Mouse (Mus musculus) spleen, adult 2 months (tissue): ENCODE data around the gene Appl2. TPM values are rescaled to one million over a fixed set of nuclear protein-coding genes. Genes with fewer than 3 reads are reported as not detected.
"Not testable (repeated sequence)": the region's sequence is repeated elsewhere in the genome, so short reads cannot be mapped to it uniquely, and the experiment has no call there.

Source experiments
- DNase-seq, 2 experiments: peaks; one replicate each; pipeline versions ENCODE4 v3.0.0 to v3.0.0-alpha.2; 2012 to 2021; ENCODE audit warnings: low spot score in 2 of 2, low read depth in 1 of 2
- H3K27ac ChIP-seq: fragments of 200-500 bp; 2 replicates; pipeline ENCODE4 v1.5.1; 2012; ENCODE audit warnings: low read length, inconsistent platforms; ENCODE audit not compliant: insufficient read depth
- H3K27me3 ChIP-seq: fragments of 200-500 bp; 2 replicates; pipeline ENCODE4 v1.6.1; 2012; ENCODE audit warnings: mild to moderate bottlenecking, moderate library complexity, low read length, inconsistent platforms; ENCODE audit not compliant: control insufficient read depth, insufficient read depth
- H3K36me3 ChIP-seq: fragments of 200-500 bp; 2 replicates; pipeline ENCODE4 v1.6.1; 2012; ENCODE audit warnings: mild to moderate bottlenecking, low read length, inconsistent platforms; ENCODE audit not compliant: control insufficient read depth, insufficient read depth
- H3K4me1 ChIP-seq: fragments of 200-500 bp; 2 replicates; pipeline ENCODE4 v1.6.1; 2011; ENCODE audit warnings: inconsistent platforms; ENCODE audit not compliant: control insufficient read depth, insufficient read depth, insufficient read length
- H3K4me3 ChIP-seq: fragments of 200-500 bp; 2 replicates; pipeline ENCODE4 v1.5.1; 2011; ENCODE audit warnings: mild to moderate bottlenecking, inconsistent platforms; ENCODE audit not compliant: insufficient read depth, insufficient read length; ENCODE audit errors: extremely low read depth
- CTCF ChIP-seq: fragments of 200-500 bp; IDR thresholded peaks from 2 replicates; pipeline ENCODE4 v1.5.1; 2011; ENCODE audit warnings: mild to moderate bottlenecking, inconsistent platforms; ENCODE audit not compliant: insufficient read depth, insufficient read length, insufficient replicate concordance; ENCODE audit errors: extremely low read depth
- POLR2A ChIP-seq: fragments of 200-500 bp; IDR thresholded peaks from 2 replicates; pipeline ENCODE4 v1.6.1; 2011; ENCODE audit warnings: low read depth, low read length, inconsistent platforms
- WGBS: fragments of 180-500 bp; shearing (Covaris S2); methylation state at CpG from one replicate; pipeline ENCODE4 v1.1.7; 2018; 5-methylcytosine and 5-hydroxymethylcytosine counted together
- polyA plus RNA-seq: library from polyadenylated mRNA; depleted of rRNA; stranded (reverse); fragments of >200 nt; gene quantifications from 2 replicates; pipeline ENCODE4 v1.2.3, GENCODE M21; 2012

Appl2 gene
- polyA plus RNA-seq, 1 experiment: 11.7 TPM

- TF ChIP-seq POLR2A: no peak
- TF ChIP-seq CTCF: no peak
- Histone ChIP-seq H3K4me3 (no peak overlapping the region), H3K4me1 (no peaks in the 10 kb centered on the region), H3K27me3 (no peaks in the 10 kb centered on the region), H3K27ac (no peak overlapping the region), H3K36me3 (no peaks in the 10 kb centered on the region)
- 68% methylated on average over 8 of the region's 8 CpGs for WGBS
- no peak for DNase-seq
These were observed 13.4 kb upstream of the Appl2 start for GRCm38 (mm10) chr10:83661925-83662324.

GRCm38 (mm10) chr10:83660605-83661004 lies 12.1 kb upstream of the Appl2 start:
- H3K4me1 ChIP-seq: no peaks in the 10 kb centered on the region
- H3K27ac ChIP-seq: no peak overlapping the region
- no peak for TF ChIP-seq CTCF
- no peak for TF ChIP-seq POLR2A
- H3K36me3 ChIP-seq: no peaks in the 10 kb centered on the region
- 63% methylated on average over 4 of the region's 4 CpGs for WGBS
- no peaks in the 10 kb centered on the region for H3K27me3 ChIP-seq
- no peak overlapping the region for H3K4me3 ChIP-seq
- no peak for DNase-seq

- Histone ChIP-seq H3K27ac (no peak overlapping the region), H3K36me3 (no peaks in the 10 kb centered on the region), H3K4me3 (no peak overlapping the region), H3K27me3 (no peaks in the 10 kb centered on the region), H3K4me1 (no peaks in the 10 kb centered on the region)
- DNase-seq: no peak
- 95% methylated on average over 2 of the region's 2 CpGs for WGBS
- no peak for TF ChIP-seq POLR2A
- no peak for TF ChIP-seq CTCF
These were observed 6.1 kb upstream of the Appl2 start for GRCm38 (mm10) chr10:83654591-83654990.

- not testable (repeated sequence) for H3K27me3 ChIP-seq, H3K36me3 ChIP-seq, H3K4me1 ChIP-seq, H3K27ac ChIP-seq, H3K4me3 ChIP-seq, DNase-seq
- WGBS: 86% methylated on average over 19 of the region's 19 CpGs
These were observed 3.8 kb upstream of the Appl2 start for GRCm38 (mm10) chr10:83652205-83652866.

- H3K36me3 ChIP-seq: no peaks in the 10 kb centered on the region
- H3K4me3 ChIP-seq: peak overlapping the region; percentile 82
- 23% methylated on average over 6 of the region's 6 CpGs for WGBS
- DNase-seq: no peak
- TF ChIP-seq POLR2A (no peak), CTCF (no peak)
- 0 out of 2 replicates have a peak, but pooled peaks cover 3% of the 10 kb centered on the region for H3K27me3 ChIP-seq
- no peak overlapping the region for H3K27ac ChIP-seq
- peaks cover 3% of the 10 kb centered on the region for H3K4me1 ChIP-seq
These were observed 499 bp upstream of the Appl2 start for GRCm38 (mm10) chr10:83649037-83649436.

- peaks cover 3% of the 10 kb centered on the region for H3K4me1 ChIP-seq
These were observed 2.1 kb downstream of the Appl2 start for GRCm38 (mm10) chr10:83646351-83646885.

GRCm38 (mm10) chr10:83645716-83645990 lies 2.9 kb downstream of the Appl2 start:
- no peaks in the 10 kb centered on the region for H3K36me3 ChIP-seq
- H3K27ac ChIP-seq: no peak overlapping the region
- TF ChIP-seq POLR2A: no peak
- no peak for TF ChIP-seq CTCF
- 81% methylated on average over 3 of the region's 3 CpGs for WGBS
- H3K4me3 ChIP-seq: no peak overlapping the region
- no peak for DNase-seq
- H3K27me3 ChIP-seq: 0 out of 2 replicates have a peak, but pooled peaks cover 3% of the 10 kb centered on the region
- peaks cover 3% of the 10 kb centered on the region for H3K4me1 ChIP-seq

More at GRCm38 (mm10) chr10:83646351-83646885, 2.1 kb downstream of the Appl2 start:
- 0 out of 2 replicates have a peak, but pooled peaks cover 3% of the 10 kb centered on the region for H3K27me3 ChIP-seq
- no peak overlapping the region for H3K27ac ChIP-seq
- 79% methylated on average over 7 of the region's 7 CpGs for WGBS
- H3K4me3 ChIP-seq: no peak overlapping the region
- no peak for DNase-seq
- TF ChIP-seq POLR2A: no peak
- TF ChIP-seq CTCF: no peak
- H3K36me3 ChIP-seq: no peaks in the 10 kb centered on the region
